Mouse (Mus musculus) cortical plate, adult 2 months (tissue): ENCODE data around the gene Lrrc8c.

Experiments used
- CTCF ChIP-seq: fragments of 200-500 bp; IDR thresholded peaks from 2 replicates; pipeline ENCODE4 v1.5.1; 2011; ENCODE audit warnings: mild to moderate bottlenecking, control low read depth, low read length; ENCODE audit not compliant: insufficient read depth; ENCODE audit errors: extremely low read depth
- POLR2A ChIP-seq: fragments of 200-500 bp; IDR thresholded peaks from 2 replicates; pipeline ENCODE4 v1.6.1; 2011; ENCODE audit warnings: mild to moderate bottlenecking, low read length, control low read depth; ENCODE audit not compliant: insufficient read depth; ENCODE audit errors: extremely low read depth

- TF ChIP-seq CTCF (no peak), POLR2A (no peak)
These were observed 67.5 kb downstream of the Lrrc8c start for GRCm38 (mm10) chr5:105586655-105587054.
